Mouse (Mus musculus) c-Kit-positive CD71-positive TER-119-positive erythroid progenitor cells, embryonic 14.5 days (primary cell): Measurements from ENCODE around the gene Pde4d.

Experiments
- DNase-seq: peaks from one replicate; pipeline ENCODE4 v3.0.0-alpha.2; 2013; ENCODE audit warnings: low spot score

Gene Pde4d

GRCm38 (mm10) chr13:109695098-109695497 lies 1245.3 kb downstream of the Pde4d start:
- DNase-seq, result no peak

- DNase-seq, result no peak
These were observed 1256.4 kb downstream of the Pde4d start for GRCm38 (mm10) chr13:109706141-109706540.

- DNase-seq, result no peak
These were observed 1256.8 kb downstream of the Pde4d start for GRCm38 (mm10) chr13:109706579-109706978.

GRCm38 (mm10) chr13:109707154-109707553 lies 1257.4 kb downstream of the Pde4d start:
- no peak for DNase-seq

GRCm38 (mm10) chr13:109708326-109708725 lies 1258.6 kb downstream of the Pde4d start:
- no peak for DNase-seq

GRCm38 (mm10) chr13:109714581-109714980 lies 1264.8 kb downstream of the Pde4d start:
- DNase-seq, result no peak

GRCm38 (mm10) chr13:109715321-109715720 lies 1265.6 kb downstream of the Pde4d start:
- DNase-seq, result no peak

- DNase-seq, result no peak
These were observed 1270.5 kb downstream of the Pde4d start for GRCm38 (mm10) chr13:109720127-109720713.

GRCm38 (mm10) chr13:109722237-109723119 lies 1272.7 kb downstream of the Pde4d start:
- DNase-seq, result no peak

- DNase-seq, result no peak
These were observed 1277.6 kb downstream of the Pde4d start for GRCm38 (mm10) chr13:109727346-109727745.

GRCm38 (mm10) chr13:109729612-109730011 lies 1279.9 kb downstream of the Pde4d start:
- no peak for DNase-seq

- DNase-seq, result no peak
These were observed 1283.1 kb downstream of the Pde4d start for GRCm38 (mm10) chr13:109732655-109733376.

GRCm38 (mm10) chr13:109736290-109737078 lies 1286.7 kb downstream of the Pde4d start:
- DNase-seq, result peak; percentile 51

- no peak for DNase-seq
These were observed 1296.7 kb downstream of the Pde4d start for GRCm38 (mm10) chr13:109746492-109746891.

GRCm38 (mm10) chr13:109752236-109752863 lies 1302.6 kb downstream of the Pde4d start:
- no peak for DNase-seq

- no peak for DNase-seq
These were observed 1307.1 kb downstream of the Pde4d start for GRCm38 (mm10) chr13:109756854-109757253.

- peak; percentile 22 for DNase-seq
These were observed 1309.5 kb downstream of the Pde4d start for GRCm38 (mm10) chr13:109759201-109759600.

GRCm38 (mm10) chr13:109761081-109761480 lies 1311.3 kb downstream of the Pde4d start:
- DNase-seq, result no peak

- no peak for DNase-seq
These were observed 1325.0 kb downstream of the Pde4d start for GRCm38 (mm10) chr13:109774791-109775190.

GRCm38 (mm10) chr13:109775197-109775596 lies 1325.4 kb downstream of the Pde4d start:
- no peak for DNase-seq

- peak; percentile 97 for DNase-seq
These were observed 1326.4 kb downstream of the Pde4d start for GRCm38 (mm10) chr13:109776116-109776515.
